Mouse (Mus musculus) liver, postnatal 0 days (tissue): ENCODE results near the gene Zc3h12c. TPM values are rescaled to one million over a fixed set of nuclear protein-coding genes. Genes with fewer than 3 reads are reported as not detected.
"Not testable (repeated sequence)": the region's sequence is repeated elsewhere in the genome, so short reads cannot be mapped to it uniquely, and the experiment has no call there.

ENCODE experiments used
- ATAC-seq: fragments of 200-750 bp; cut with Nextera tagmentation; 2 replicates; pipeline ENCODE4 v1.8.0; 2017; ENCODE audit warnings: mild to moderate bottlenecking, moderate library complexity
- DNase-seq: peaks from one replicate; pipeline ENCODE4 v3.0.0-alpha.2; 2016
- H3K27ac ChIP-seq: fragments of 300-500 bp; sonication (generic); 2 replicates; pipeline ENCODE4 v1.5.1; 2014; ENCODE audit warnings: antibody characterized with exemption, moderate library complexity, mild to moderate bottlenecking, low read depth
- H3K27me3 ChIP-seq: fragments of 300-500 bp; sonication (generic); 2 replicates; pipeline ENCODE4 v1.6.1; 2014; ENCODE audit warnings: low read length, control low read depth, mixed read lengths; ENCODE audit not compliant: insufficient read depth
- H3K36me3 ChIP-seq: fragments of 300-500 bp; sonication (generic); replicated peaks from 2 replicates; pipeline ENCODE4 v1.6.1; 2014; ENCODE audit warnings: mild to moderate bottlenecking, control low read depth, low read length, moderate library complexity, mixed read lengths; ENCODE audit not compliant: insufficient read depth
- H3K4me1 ChIP-seq: fragments of 300-500 bp; sonication (generic); 2 replicates; pipeline ENCODE4 v1.6.1; 2014; ENCODE audit warnings: antibody characterized with exemption, mild to moderate bottlenecking, control low read depth; ENCODE audit not compliant: insufficient read depth
- H3K4me2 ChIP-seq: fragments of 300-500 bp; sonication (generic); 2 replicates; pipeline ENCODE4 v1.6.1; 2014; ENCODE audit warnings: low read depth, mild to moderate bottlenecking, low read length, moderate library complexity, mixed read lengths
- H3K4me3 ChIP-seq: fragments of 300-500 bp; sonication (generic); 2 replicates; pipeline ENCODE4 v1.5.1; 2014; ENCODE audit warnings: low read depth, low read length
- H3K9ac ChIP-seq: fragments of 300-500 bp; sonication (generic); replicated peaks from 2 replicates; pipeline ENCODE4 v1.6.1; 2014; ENCODE audit warnings: mild to moderate bottlenecking, moderate library complexity
- H3K9me3 ChIP-seq: fragments of 300-500 bp; sonication (generic); 2 replicates; pipeline ENCODE4 v1.6.1; 2016; ENCODE audit warnings: mild to moderate bottlenecking, control low read depth, low read length, mixed read lengths
- CTCF ChIP-seq: sonication (generic); IDR thresholded peaks from 2 replicates; pipeline ENCODE4 v1.5.1; 2016; ENCODE audit warnings: antibody characterized with exemption, low read depth
- EP300 ChIP-seq: IDR thresholded peaks from 2 replicates; pipeline ENCODE4 v1.6.1; 2016; ENCODE audit warnings: antibody characterized with exemption, low read depth, mild to moderate bottlenecking
- WGBS: fragments of 180-500 bp; shearing (Covaris S2); extraction: QIAGEN DNeasy Blood & Tissue Kit; methylation state at CpG from one replicate; pipeline ENCODE4 v1.1.7; 2014; ENCODE audit not compliant: insufficient replicate concordance; 5-methylcytosine and 5-hydroxymethylcytosine counted together
- microRNA-seq: library from miRNA; unstranded; fragments of <30 nt; microRNA quantifications from one replicate; pipeline ENCODE4, GENCODE M21; 2016
- polyA plus RNA-seq: library from polyadenylated mRNA; unstranded; fragments of >200 nt; fragmentation: Nextera tagmentation; extraction: Ambion mirVana; gene quantifications from 2 replicates; pipeline ENCODE4 v1.2.1, GENCODE M21; 2015

The Zc3h12c gene
- polyA plus RNA-seq, 1 experiment from 2014 or later = 0.72 TPM

DNA sequence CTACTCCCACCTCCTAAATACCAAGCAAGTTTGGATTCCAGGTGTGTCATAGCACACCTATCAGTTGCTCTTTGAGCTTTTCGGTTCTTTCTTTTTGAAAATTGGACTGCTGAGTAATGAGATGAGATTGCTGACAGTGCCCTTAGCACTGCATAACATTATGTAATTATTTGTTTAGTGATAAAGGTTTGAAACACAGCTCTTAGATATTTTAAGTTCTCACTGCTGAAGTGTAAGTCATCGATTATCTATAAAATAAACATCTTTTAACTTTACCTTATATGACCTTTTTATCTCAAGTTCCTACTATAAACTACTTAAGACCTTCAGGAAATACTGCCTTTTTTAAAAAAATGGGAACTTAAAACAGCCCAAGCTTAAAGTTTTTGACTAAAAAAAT, 86.4 kb downstream of the Zc3h12c start:
- 63% methylated on average over 2 of the region's 2 CpGs for WGBS
- no peak for ATAC-seq
- Histone ChIP-seq H3K9me3 (no peaks in the 10 kb centered on the region), H3K9ac (no peak overlapping the region), H3K27me3 (no peaks in the 10 kb centered on the region), H3K27ac (no peak overlapping the region), H3K4me1 (no peaks in the 10 kb centered on the region), H3K36me3 (peaks cover 61% of the 10 kb centered on the region), H3K4me3 (no peak overlapping the region), H3K4me2 (no peak overlapping the region)
- TF ChIP-seq EP300 (no peak), CTCF (no peak)
- no peak for DNase-seq

DNA sequence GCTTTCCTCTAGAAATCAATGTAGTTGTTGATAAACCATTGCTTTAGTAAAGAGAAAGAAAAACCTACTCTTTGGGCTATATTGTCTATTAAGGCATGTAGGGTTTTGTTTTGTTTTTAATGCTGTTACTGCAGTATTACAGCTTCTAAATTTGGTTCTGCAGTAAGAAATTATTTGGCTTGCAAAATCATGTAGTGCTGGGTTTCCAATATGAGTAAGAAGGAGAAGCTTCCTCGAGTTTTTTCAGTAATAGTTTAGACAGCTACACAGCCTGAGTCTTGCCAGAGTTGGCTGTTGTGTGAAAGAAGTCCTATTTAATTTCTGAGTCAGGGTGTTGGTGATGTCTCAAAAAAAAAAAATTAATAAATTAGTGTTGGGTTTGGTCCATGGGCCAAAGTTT, 90.7 kb downstream of the Zc3h12c start:
- H3K27me3 ChIP-seq = no peaks in the 10 kb centered on the region
- ATAC-seq (no peak), DNase-seq (no peak)
- no peak overlapping the region for H3K4me3 ChIP-seq
- no peak overlapping the region for H3K27ac ChIP-seq
- H3K4me1 ChIP-seq = no peaks in the 10 kb centered on the region
- peaks cover 55% of the 10 kb centered on the region for H3K36me3 ChIP-seq
- WGBS = 83% methylated on average over 1 of the region's 1 CpGs
- no peak overlapping the region for H3K4me2 ChIP-seq
- no peak for TF ChIP-seq CTCF
- TF ChIP-seq EP300 = no peak
- H3K9ac ChIP-seq = no peak overlapping the region
- no peaks in the 10 kb centered on the region for H3K9me3 ChIP-seq

DNA sequence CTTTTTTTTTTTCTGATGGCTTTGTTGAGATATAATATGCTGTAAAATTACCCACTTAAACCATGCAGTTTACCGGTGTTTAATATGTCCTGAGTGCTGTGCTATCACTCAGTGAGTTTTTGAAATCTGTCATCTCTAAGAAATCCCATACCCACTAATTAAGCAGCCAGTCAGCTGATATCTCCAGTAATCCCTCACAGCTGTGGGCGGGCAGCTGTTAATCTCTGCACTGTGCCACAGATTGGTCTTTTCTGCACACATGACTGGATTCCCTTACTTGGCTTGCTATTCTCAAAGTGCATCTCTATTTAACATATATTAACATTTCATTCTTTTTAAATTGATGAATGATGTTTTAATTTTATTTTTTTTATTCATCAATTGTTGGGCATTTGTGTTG, 92.3 kb downstream of the Zc3h12c start:
- Histone ChIP-seq H3K9ac (no peak overlapping the region), H3K36me3 (peaks cover 53% of the 10 kb centered on the region)

DNA sequence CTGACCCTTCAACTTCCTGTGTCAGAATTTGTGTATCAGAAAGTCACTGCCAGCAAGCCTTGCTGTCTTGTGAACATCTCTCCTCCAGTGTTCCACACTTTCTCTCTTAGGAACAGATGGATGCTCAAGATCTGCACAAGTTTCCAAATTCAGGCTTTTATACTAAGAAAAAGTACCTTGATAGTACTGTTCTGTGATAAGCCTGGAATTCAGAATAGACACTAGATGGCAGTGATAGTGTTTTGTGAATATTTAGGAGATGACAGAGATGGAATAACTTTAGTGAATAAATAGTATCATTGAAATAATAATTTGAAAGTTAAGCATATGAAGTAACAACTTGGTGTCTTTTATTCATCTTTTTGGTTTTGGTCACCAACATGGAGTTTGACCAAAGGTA, 96.2 kb downstream of the Zc3h12c start:
- H3K4me2 ChIP-seq = no peak overlapping the region
- no peaks in the 10 kb centered on the region for H3K9me3 ChIP-seq
- no peaks in the 10 kb centered on the region for H3K27me3 ChIP-seq
- H3K4me1 ChIP-seq = no peaks in the 10 kb centered on the region
- H3K36me3 ChIP-seq = peaks cover 65% of the 10 kb centered on the region
- no peak for ATAC-seq
- TF ChIP-seq CTCF = no peak
- no peak for TF ChIP-seq EP300
- DNase-seq = no peak
- H3K27ac ChIP-seq = no peak overlapping the region
- H3K4me3 ChIP-seq = no peak overlapping the region
- H3K9ac ChIP-seq = no peak overlapping the region

More for the DNA sequence above, 92.3 kb downstream of the Zc3h12c start:
- H3K4me1 ChIP-seq = no peaks in the 10 kb centered on the region
- no peaks in the 10 kb centered on the region for H3K9me3 ChIP-seq
- DNase-seq (no peak), ATAC-seq (no peak)
- 85% methylated on average over 2 of the region's 2 CpGs for WGBS
- no peak for TF ChIP-seq EP300
- no peak for TF ChIP-seq CTCF
- no peak overlapping the region for H3K4me3 ChIP-seq
- no peaks in the 10 kb centered on the region for H3K27me3 ChIP-seq
- no peak overlapping the region for H3K27ac ChIP-seq
- no peak overlapping the region for H3K4me2 ChIP-seq

DNA sequence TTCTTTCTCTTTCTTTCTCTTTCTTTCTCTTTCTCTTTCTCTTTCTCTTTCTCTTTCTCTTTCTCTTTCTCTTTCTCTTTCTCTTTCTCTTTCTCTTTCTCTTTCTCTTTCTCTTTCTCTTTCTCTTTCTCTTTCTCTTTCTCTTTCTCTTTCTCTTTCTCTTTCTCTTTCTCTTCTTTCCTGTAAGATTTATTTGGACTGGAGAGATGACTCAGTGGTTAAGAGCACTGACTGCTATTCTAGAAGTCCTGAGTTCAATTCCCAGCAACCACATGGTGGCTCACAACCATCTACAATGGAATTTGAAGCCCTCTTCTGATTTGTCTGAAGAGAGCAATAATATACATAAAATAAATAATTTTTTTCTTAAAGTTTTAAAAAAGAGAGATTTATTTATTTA, 97.0 kb downstream of the Zc3h12c start:
- not testable (repeated sequence) for ATAC-seq, H3K27me3 ChIP-seq, H3K4me3 ChIP-seq, DNase-seq, H3K27ac ChIP-seq, H3K9me3 ChIP-seq, H3K4me1 ChIP-seq, H3K4me2 ChIP-seq, H3K9ac ChIP-seq
- H3K36me3 ChIP-seq = peaks cover 63% of the 10 kb centered on the region

DNA sequence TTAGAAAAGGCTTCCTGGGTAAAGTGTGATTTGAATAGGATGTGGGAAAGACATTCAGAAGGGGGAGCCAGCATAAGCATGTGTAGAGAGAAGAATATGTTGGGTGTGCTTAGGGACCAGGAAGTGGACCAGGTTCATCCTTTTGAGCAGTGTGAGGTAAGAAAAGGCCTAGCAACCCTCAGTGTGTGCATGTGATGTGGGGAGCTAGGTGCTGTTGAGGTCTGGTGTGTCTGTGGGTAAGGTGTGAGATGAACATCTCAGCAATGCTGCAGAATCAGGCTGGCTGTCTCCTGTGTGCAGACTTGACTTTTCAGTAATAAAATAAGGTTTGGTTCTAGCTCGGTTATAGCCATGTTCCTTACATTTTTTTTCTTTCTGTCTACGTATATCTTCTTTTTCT, 98.3 kb downstream of the Zc3h12c start:
- TF ChIP-seq EP300 (no peak), CTCF (no peak)
- Histone ChIP-seq H3K9me3 (no peaks in the 10 kb centered on the region), H3K9ac (no peak overlapping the region), H3K4me2 (no peak overlapping the region), H3K27ac (no peak overlapping the region), H3K4me1 (no peaks in the 10 kb centered on the region), H3K36me3 (peaks cover 70% of the 10 kb centered on the region), H3K27me3 (no peaks in the 10 kb centered on the region), H3K4me3 (no peak overlapping the region)
- ATAC-seq (no peak), DNase-seq (no peak)
- WGBS = 94% methylated on average over 2 of the region's 2 CpGs

Small RNA genes within 50 kb of the gene (microRNA-seq; reads per million reads assigned to microRNA genes)
- gene Gm27686 (not detected), gene Mir6244 (not detected)

Other genes starting within 250 kb of the Zc3h12c start
- gene Fdx1, start 205.0 kb downstream of the Zc3h12c start, polyA plus RNA-seq = 135 and 150 TPM in 2 replicates
- 57.7 and 71.5 TPM in 2 replicates for gene Rdx, start 121.4 kb downstream of the Zc3h12c start, polyA plus RNA-seq